Mouse (Mus musculus) embryonic stem cell, embryonic (primary cell): ENCODE results near the gene Gfi1b.

Source experiments
- CTCF ChIA-PET, 4 experiments: fragments of 300-600 bp in 2 of 4; fragments of 350-600 bp in 2 of 4; sonication (Branson Sonifier 250); formaldehyde crosslinking; loops; one replicate each; lab custom pipeline; 2022; ENCODE audit warnings: inconsistent platforms in 2 of 4; lab: Charles Lee
- POLR2A ChIA-PET, 4 experiments: fragments of 300-600 bp in 2 of 4; fragments of 350-600 bp in 2 of 4; sonication (Branson Sonifier 250); formaldehyde crosslinking; loops; one replicate each; lab custom pipeline; 2022; ENCODE audit warnings: antibody characterized with exemption in 4 of 4, inconsistent platforms in 1 of 4; lab: Charles Lee

Gene Gfi1b

GRCm38 (mm10) chr2:28564380-28564779 lies 57.4 kb downstream of the Gfi1b start:
- ChIA-PET CTCF (interaction anchor here in 3 of 4 experiments (0.6 to 1.7 kb wide), 8 partner anchors 14 to 488 kb away, joined by 3 to 5 read pairs (median 4); partner anchors contain the start of genes Gfi1b (in 1 of the 3) and Gtf3c5 (in 1 of the 3)), POLR2A (interaction anchor here in 3 of 4 experiments (0.6 to 2.1 kb wide), 12 partner anchors 9 to 67 kb away, joined by 3 to 8 read pairs (median 4); partner anchors contain the start of gene Gfi1b (in 1 of the 3))

GRCm38 (mm10) chr2:28563830-28564229 lies 58.0 kb downstream of the Gfi1b start:
- CTCF ChIA-PET: interaction anchor here in 3 of 4 experiments (0.6 to 1.7 kb wide), 8 partner anchors 14 to 489 kb away, joined by 3 to 5 read pairs (median 4); partner anchors contain the start of genes Gfi1b (in 1 of the 3) and Gtf3c5 (in 1 of the 3)

GRCm38 (mm10) chr2:28563303-28563702 lies 58.5 kb downstream of the Gfi1b start, which contains the start of gene Cel:
Gene Cel, minus strand, starts transcription at chr2:28563403.
- CTCF ChIA-PET: interaction anchor here in 2 of 4 experiments (0.8 to 1.7 kb wide), 2 partner anchors 15 kb away, joined by 3 to 4 read pairs; no protein-coding TSS in a partner anchor
- POLR2A ChIA-PET: interaction anchor here in 3 of 4 experiments (0.6 to 2.1 kb wide), 5 partner anchors 14 to 58 kb away, joined by 3 to 9 read pairs (median 6); partner anchors contain the start of gene Gm10134 (in 1 of the 3)

More at GRCm38 (mm10) chr2:28563830-28564229, 58.0 kb downstream of the Gfi1b start:
- POLR2A ChIA-PET: interaction anchor here in 3 of 4 experiments (0.6 to 2.1 kb wide), 10 partner anchors 14 to 67 kb away, joined by 3 to 8 read pairs (median 4); partner anchors contain the start of gene Gfi1b (in 1 of the 3)
